Mouse (Mus musculus) cerebellum, adult 2 months (tissue): Measurements from ENCODE around the gene Tmcc3.

Source experiments
- CTCF ChIP-seq: fragments of 200-500 bp; IDR thresholded peaks from 2 replicates; pipeline ENCODE4 v1.5.1; 2011; ENCODE audit warnings: low read depth, mild to moderate bottlenecking, control low read depth, low read length, moderate library complexity, borderline replicate concordance; ENCODE audit not compliant: insufficient read depth
- POLR2A ChIP-seq: fragments of 200-500 bp; IDR thresholded peaks from 2 replicates; pipeline ENCODE4 v1.6.1; 2011; ENCODE audit warnings: low read length, control low read depth, borderline replicate concordance; ENCODE audit not compliant: insufficient read depth

DNA sequence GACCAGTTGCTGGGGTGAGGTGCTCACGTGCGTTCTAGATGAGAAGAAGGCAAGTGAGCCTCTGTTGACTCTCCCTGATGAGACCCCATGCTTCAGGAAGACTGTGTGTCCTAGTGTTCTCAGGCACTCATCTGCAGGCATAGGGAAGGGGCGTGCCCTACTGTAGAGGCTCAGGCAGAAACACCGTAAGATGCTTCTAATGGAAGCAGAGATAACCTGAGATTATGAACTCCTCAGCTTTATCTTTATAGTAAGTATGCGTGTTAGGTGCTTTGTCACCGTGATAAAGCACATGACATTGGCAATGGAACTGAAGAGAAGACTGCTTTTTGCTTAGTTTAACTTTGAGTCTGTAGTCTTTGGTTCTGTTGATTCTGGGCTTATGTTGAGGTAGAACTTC is 215.5 kb downstream of the Tmcc3 start:
- TF ChIP-seq POLR2A (no peak), CTCF (no peak)
